Mouse (Mus musculus) forebrain, postnatal 0 days (tissue): ENCODE measurements around the gene Bfsp1. TPM values are rescaled to one million over a fixed set of nuclear protein-coding genes. Genes with fewer than 3 reads are reported as not detected.

Source experiments
- ATAC-seq: fragments of 200-750 bp; cut with Nextera tagmentation; 2 replicates; pipeline ENCODE4 v1.8.0; 2017; ENCODE audit warnings: mild to moderate bottlenecking, moderate library complexity
- DNase-seq: peaks from one replicate; pipeline ENCODE4 v3.0.0-alpha.2; 2015
- H3K27ac ChIP-seq: fragments of 300-500 bp; sonication (generic); 2 replicates; pipeline ENCODE4 v1.5.1; 2014; ENCODE audit warnings: low read depth, mild to moderate bottlenecking, antibody characterized with exemption, low read length, moderate library complexity, mixed read lengths
- H3K27me3 ChIP-seq: fragments of 300-500 bp; sonication (generic); 2 replicates; pipeline ENCODE4 v1.6.1; 2014; ENCODE audit warnings: mild to moderate bottlenecking, low read length, mixed read lengths; ENCODE audit not compliant: insufficient read depth
- H3K36me3 ChIP-seq: fragments of 300-500 bp; sonication (generic); 2 replicates; pipeline ENCODE4 v1.6.1; 2014; ENCODE audit warnings: mild to moderate bottlenecking, moderate library complexity; ENCODE audit not compliant: insufficient read depth
- H3K4me1 ChIP-seq: fragments of 300-500 bp; sonication (generic); 2 replicates; pipeline ENCODE4 v1.6.1; 2014; ENCODE audit warnings: antibody characterized with exemption; ENCODE audit not compliant: insufficient read depth
- H3K4me2 ChIP-seq: fragments of 300-500 bp; sonication (generic); 2 replicates; pipeline ENCODE4 v1.6.1; 2014; ENCODE audit warnings: low read depth, mild to moderate bottlenecking, moderate library complexity
- H3K4me3 ChIP-seq: fragments of 300-500 bp; sonication (generic); 2 replicates; pipeline ENCODE4 v1.5.1; 2014; ENCODE audit warnings: low read depth, low read length, mixed read lengths
- H3K9ac ChIP-seq: fragments of 300-500 bp; sonication (generic); 2 replicates; pipeline ENCODE4 v1.6.1; 2014; ENCODE audit warnings: mild to moderate bottlenecking
- H3K9me3 ChIP-seq: fragments of 300-500 bp; sonication (generic); 2 replicates; pipeline ENCODE4 v1.6.1; 2016; ENCODE audit warnings: low read length
- CTCF ChIP-seq: sonication (generic); IDR thresholded peaks from 2 replicates; pipeline ENCODE4 v1.5.1; 2016; ENCODE audit warnings: antibody characterized with exemption, control low read depth, low read depth
- WGBS: fragments of 180-500 bp; shearing (Covaris S2); extraction: QIAGEN DNeasy Blood & Tissue Kit; methylation state at CpG from one replicate; pipeline ENCODE4 v1.1.7; 2014; 5-methylcytosine and 5-hydroxymethylcytosine counted together
- polyA plus RNA-seq: library from polyadenylated mRNA; unstranded; fragments of >200 nt; fragmentation: Nextera tagmentation; extraction: Ambion mirVana; gene quantifications from 2 replicates; pipeline ENCODE4 v1.2.1, GENCODE M21; 2015
- total RNA-seq: library from RNA; depleted of rRNA; stranded (reverse); fragments of >200 nt; gene quantifications from 2 replicates; pipeline ENCODE4 v1.2.3, GENCODE M21; 2014

Gene Bfsp1
- total and polyA plus RNA-seq, 2 experiments from 2014 or later: 1.9 to 2.5 TPM

- DNase-seq: no peak
- Histone ChIP-seq H3K36me3 (no peaks in the 10 kb centered on the region), H3K9me3 (no peaks in the 10 kb centered on the region), H3K4me1 (no peaks in the 10 kb centered on the region), H3K27ac (no peak overlapping the region), H3K4me2 (no peak overlapping the region), H3K9ac (no peak overlapping the region), H3K4me3 (no peak overlapping the region), H3K27me3 (no peaks in the 10 kb centered on the region)
- ATAC-seq: no peak
- TF ChIP-seq CTCF: no peak
- 90% methylated on average over 9 of the region's 9 CpGs for WGBS
Measured at GRCm38 (mm10) chr2:143899470-143900220, 36.7 kb upstream of the Bfsp1 start.

GRCm38 (mm10) chr2:143891302-143892048 is 28.5 kb upstream of the Bfsp1 start:
- no peaks in the 10 kb centered on the region for H3K27me3 ChIP-seq
- no peak overlapping the region for H3K27ac ChIP-seq
- no peak overlapping the region for H3K9ac ChIP-seq
- no peaks in the 10 kb centered on the region for H3K4me1 ChIP-seq
- H3K4me2 ChIP-seq: no peak overlapping the region
- DNase-seq (no peak), ATAC-seq (no peak)
- WGBS: 86% methylated on average over 10 of the region's 10 CpGs
- no peak overlapping the region for H3K4me3 ChIP-seq
- H3K36me3 ChIP-seq: no peaks in the 10 kb centered on the region
- no peaks in the 10 kb centered on the region for H3K9me3 ChIP-seq
- TF ChIP-seq CTCF: no peak

GRCm38 (mm10) chr2:143889860-143890433 is 27.0 kb upstream of the Bfsp1 start:
- H3K4me2 ChIP-seq: no peak overlapping the region
- H3K9ac ChIP-seq: no peak overlapping the region
- TF ChIP-seq CTCF: no peak
- WGBS: 70% methylated on average over 12 of the region's 12 CpGs
- DNase-seq (no peak), ATAC-seq (no peak)
- no peaks in the 10 kb centered on the region for H3K9me3 ChIP-seq
- no peaks in the 10 kb centered on the region for H3K4me1 ChIP-seq
- H3K36me3 ChIP-seq: no peaks in the 10 kb centered on the region
- H3K27me3 ChIP-seq: no peaks in the 10 kb centered on the region
- H3K4me3 ChIP-seq: no peak overlapping the region
- H3K27ac ChIP-seq: no peak overlapping the region

GRCm38 (mm10) chr2:143889131-143889859 is 26.3 kb upstream of the Bfsp1 start:
- WGBS: 83% methylated on average over 15 of the region's 15 CpGs
- H3K4me2 ChIP-seq: no peak overlapping the region
- no peak for ATAC-seq

GRCm38 (mm10) chr2:143882606-143883288 is 19.8 kb upstream of the Bfsp1 start:
- Histone ChIP-seq H3K4me1 (no peaks in the 10 kb centered on the region), H3K36me3 (no peaks in the 10 kb centered on the region), H3K27me3 (no peaks in the 10 kb centered on the region), H3K4me2 (no peak overlapping the region), H3K4me3 (no peak overlapping the region), H3K9me3 (no peaks in the 10 kb centered on the region), H3K27ac (no peak overlapping the region), H3K9ac (no peak overlapping the region)
- no peak for TF ChIP-seq CTCF
- no peak for DNase-seq
- 87% methylated on average over 10 of the region's 10 CpGs for WGBS
- no peak for ATAC-seq

More at GRCm38 (mm10) chr2:143889131-143889859, 26.3 kb upstream of the Bfsp1 start:
- Histone ChIP-seq H3K9me3 (no peaks in the 10 kb centered on the region), H3K36me3 (no peaks in the 10 kb centered on the region), H3K4me1 (no peaks in the 10 kb centered on the region), H3K4me3 (no peak overlapping the region), H3K27me3 (no peaks in the 10 kb centered on the region), H3K9ac (no peak overlapping the region), H3K27ac (no peak overlapping the region)
- DNase-seq: no peak
- no peak for TF ChIP-seq CTCF

- DNase-seq (no peak), ATAC-seq (no peak)
Measured at GRCm38 (mm10) chr2:143882002-143882401, 19.0 kb upstream of the Bfsp1 start.

More at GRCm38 (mm10) chr2:143882002-143882401, 19.0 kb upstream of the Bfsp1 start:
- H3K4me2 ChIP-seq: no peak overlapping the region
- no peaks in the 10 kb centered on the region for H3K36me3 ChIP-seq
- H3K27ac ChIP-seq: no peak overlapping the region
- no peak overlapping the region for H3K9ac ChIP-seq
- H3K27me3 ChIP-seq: no peaks in the 10 kb centered on the region
- no peak overlapping the region for H3K4me3 ChIP-seq
- no peaks in the 10 kb centered on the region for H3K9me3 ChIP-seq
- no peak for TF ChIP-seq CTCF
- WGBS: 79% methylated on average over 4 of the region's 4 CpGs
- H3K4me1 ChIP-seq: no peaks in the 10 kb centered on the region
